In the genomic region with DNA sequence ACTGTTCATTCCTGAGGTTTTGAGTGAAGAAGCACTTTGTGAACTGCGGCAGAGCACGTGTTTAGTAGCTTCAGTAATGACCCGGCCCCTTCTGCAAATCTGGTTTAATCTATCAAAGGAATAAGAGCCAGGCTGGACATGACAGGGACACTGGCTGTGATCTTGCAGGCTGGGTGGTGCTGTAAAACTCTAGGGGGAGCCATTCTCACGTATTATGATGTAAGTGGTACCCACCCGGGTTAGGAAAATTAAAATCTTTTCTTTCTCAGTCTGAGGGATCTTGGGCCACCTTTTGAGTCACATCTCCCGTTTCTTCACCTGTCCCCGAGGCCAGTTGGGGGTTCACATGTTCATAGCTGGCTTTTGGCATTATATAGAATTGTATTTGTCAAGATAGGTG, we compare ENCODE assay signal across 9 mouse cellular contexts.
A peak's percentile ranks its signal among the peaks of the same experiment; 100 is the strongest.
DNase-seq lines count a peak whose midpoint lies in the region; ATAC-seq and TF ChIP-seq lines count a peak whose summit lies in the region.
"Had no signal": no experiment of that assay in that cellular context is flagged by ENCODE, and none has a peak within 500 bp of the region (broad histone marks: within the 10 kb centered on the region; RNA-seq: fewer than 3 reads in every experiment).

No protein-coding gene starts in this region.

- DNase-seq in layer of hippocampus, adult 9-10 months (ENCODE audit: low spot score): peak; percentile 10
- DNase-seq in layer of hippocampus, postnatal 25 days (ENCODE audit: extremely low spot score in 1 of 2, low spot score in 1 of 2): no peak
- DNase-seq in NIH3T3 (ENCODE audit: low read depth): peak; percentile 32
- peak; percentile 69 for DNase-seq in cerebellum, adult 9-11 months
- peak; percentile 86 for DNase-seq in hindbrain, postnatal 0 days (ENCODE audit: low spot score)
- no peak for DNase-seq in right cerebral cortex, postnatal 10 days (ENCODE audit: low spot score in 2 of 2)
- DNase-seq in urinary bladder, postnatal 36 days (ENCODE audit: low spot score in 2 of 2): no peak
- no peak for DNase-seq in ovary, postnatal 36 days (ENCODE audit: low spot score)

- H3K27ac ChIP-seq in hindbrain, postnatal 0 days: no peak overlapping the region
- H3K27ac ChIP-seq: liver, embryonic 14.5 days had no signal

- H3K4me1 ChIP-seq in hindbrain, postnatal 0 days (ENCODE audit: insufficient read depth, low read length): no peaks in the 10 kb centered on the region

- whole genome bisulfite sequencing in hindbrain, postnatal 0 days: 30% methylated on average over 7 of the region's 7 CpGs

- no peaks in the 10 kb centered on the region for H3K27me3 ChIP-seq in hindbrain, postnatal 0 days (ENCODE audit: insufficient read depth, low read length)

- peak; percentile 76 for TF ChIP-seq CTCF in hindbrain, postnatal 0 days (IDR thresholded peaks at IDR 0.05; ENCODE audit: low read depth)

- no peak overlapping the region for H3K4me2 ChIP-seq in hindbrain, postnatal 0 days (ENCODE audit: low read depth, low read length)

- no peak overlapping the region for H3K9ac ChIP-seq in hindbrain, postnatal 0 days (replicated peaks; ENCODE audit: low read length)
- H3K9ac ChIP-seq: liver, embryonic 14.5 days had no signal

- no peaks in the 10 kb centered on the region for H3K9me3 ChIP-seq in hindbrain, postnatal 0 days (ENCODE audit: low read length)

- H3K4me3 ChIP-seq in hindbrain, postnatal 0 days (ENCODE audit: low read length): no peak overlapping the region

- peak; percentile 67 for ATAC-seq in hindbrain, postnatal 0 days

- no peaks in the 10 kb centered on the region for H3K36me3 ChIP-seq in hindbrain, postnatal 0 days (ENCODE audit: insufficient read depth, low read length)

Comparison
In these comparisons a context has a peak if more than half of its experiments do, and no peak if none do; other contexts are left out.
1. DNase-seq: peak in layer of hippocampus, adult 9-10 months (single experiment), NIH3T3 (single experiment), cerebellum, adult 9-11 months (single experiment) and hindbrain, postnatal 0 days (single experiment); none in layer of hippocampus, postnatal 25 days (0 of 2), right cerebral cortex, postnatal 10 days (0 of 2), urinary bladder, postnatal 36 days (0 of 2) and ovary, postnatal 36 days (single experiment).